In the genomic region with DNA sequence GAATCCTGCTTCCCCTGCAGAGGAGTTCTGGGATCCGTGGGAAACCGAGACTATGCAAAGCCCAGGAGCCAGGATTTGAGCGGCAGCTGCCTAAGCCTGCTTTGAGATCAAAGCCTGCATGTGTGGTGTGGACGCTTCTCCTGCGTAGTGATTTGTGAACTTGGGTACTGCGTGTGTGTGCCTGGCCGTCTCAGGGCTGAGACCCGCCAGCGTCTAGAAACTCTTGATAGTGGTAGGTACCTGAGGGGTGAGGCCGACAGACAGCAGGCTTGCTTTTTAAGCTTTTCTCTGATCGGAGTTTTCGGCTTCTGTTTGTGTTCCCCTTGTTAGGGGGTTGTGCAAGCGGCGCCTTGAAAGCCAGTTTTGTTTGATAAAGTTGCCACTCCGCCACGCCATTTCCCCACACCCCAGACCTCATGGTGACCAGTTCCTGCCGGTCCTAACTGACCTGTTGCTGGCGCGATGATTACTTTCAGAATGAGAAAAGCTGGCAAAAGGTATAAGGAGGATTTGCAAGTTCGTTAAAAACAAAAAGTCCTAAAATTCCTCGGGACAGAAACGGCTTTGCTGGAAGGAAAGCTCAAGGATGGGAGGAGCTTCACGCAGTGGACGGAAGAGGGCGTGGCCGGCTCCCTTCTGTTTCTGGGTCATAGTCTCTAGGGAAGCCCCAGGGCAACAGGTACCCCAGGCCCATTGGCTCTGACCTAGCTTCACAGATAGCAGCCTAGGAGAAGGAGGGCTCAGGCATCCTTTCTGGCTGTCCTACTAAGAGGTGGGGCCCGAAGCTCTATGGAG, we compare ENCODE assay signal across 8 mouse cellular contexts. TPM values are rescaled to one million over a fixed set of nuclear protein-coding genes. Genes with fewer than 3 reads are reported as not detected.
DNase-seq lines count a peak whose midpoint lies in the region; ATAC-seq and TF ChIP-seq lines count a peak whose summit lies in the region.

No protein-coding gene starts in this region.

- no peak overlapping the region for H3K27ac ChIP-seq in forebrain, embryonic 16.5 days (ENCODE audit: low read length)
- H3K27ac ChIP-seq in hindbrain, postnatal 0 days = no peak overlapping the region
- peak overlapping the region; percentile 82 for H3K27ac ChIP-seq in liver, embryonic 14.5 days
- no peak overlapping the region for H3K27ac ChIP-seq in neural tube, embryonic 11.5 days (ENCODE audit: low read depth, low read length)

- no peak for TF ChIP-seq EP300 in liver, embryonic 14.5 days (IDR thresholded peaks at IDR 0.05; ENCODE audit: low read depth)

- H3K36me3 ChIP-seq in forebrain, embryonic 16.5 days (ENCODE audit: control insufficient read depth, insufficient read depth) = no peaks in the 10 kb centered on the region
- H3K36me3 ChIP-seq in hindbrain, postnatal 0 days (ENCODE audit: insufficient read depth, low read length) = no peaks in the 10 kb centered on the region
- H3K36me3 ChIP-seq in liver, embryonic 14.5 days (replicated peaks; ENCODE audit: control insufficient read depth, insufficient read depth, low read depth) = no peaks in the 10 kb centered on the region
- no peaks in the 10 kb centered on the region for H3K36me3 ChIP-seq in neural tube, embryonic 11.5 days (ENCODE audit: control insufficient read depth, insufficient read depth, low read length)

- 2% methylated on average over 27 of the region's 27 CpGs for WGBS in forebrain, embryonic 16.5 days
- WGBS in hindbrain, postnatal 0 days = 3% methylated on average over 27 of the region's 27 CpGs
- 2% methylated on average over 27 of the region's 27 CpGs for WGBS in liver, embryonic 14.5 days (ENCODE audit: insufficient replicate concordance)
- WGBS in neural tube, embryonic 11.5 days = 2% methylated on average over 27 of the region's 27 CpGs

- ATAC-seq in CD4-positive, CD25-positive, alpha-beta regulatory T cell, adult 4 months = peak; percentile 33
- no peak for ATAC-seq in forebrain, embryonic 16.5 days
- no peak for ATAC-seq in hindbrain, postnatal 0 days
- peak; percentile 36; the same call in 1 of the 2 replicates for ATAC-seq in liver, embryonic 14.5 days (ENCODE audit: insufficient read depth)
- no peak for ATAC-seq in neural tube, embryonic 11.5 days (ENCODE audit: insufficient read depth, low FRiP score, low TSS enrichment)

- TF ChIP-seq CTCF in hindbrain, postnatal 0 days (IDR thresholded peaks at IDR 0.05; ENCODE audit: low read depth) = no peak
- TF ChIP-seq CTCF in liver, embryonic 14.5 days (IDR thresholded peaks at IDR 0.05; ENCODE audit: low read depth) = 0 out of 2 replicates have a peak, but pooled peaks have one; percentile 27

- H3K4me3 ChIP-seq in forebrain, embryonic 16.5 days (replicated peaks; ENCODE audit: low read length) = peak overlapping the region; percentile 26
- peak overlapping the region; percentile 33 for H3K4me3 ChIP-seq in hindbrain, postnatal 0 days (ENCODE audit: low read length)
- peak overlapping the region; percentile 65 to 78 for H3K4me3 ChIP-seq in liver, embryonic 14.5 days (ENCODE audit: insufficient read depth in 1 of 2, low read depth in 2 of 2, low read length in 2 of 2)
- peak overlapping the region; percentile 32 for H3K4me3 ChIP-seq in neural tube, embryonic 11.5 days (ENCODE audit: low read depth, low read length)

- H3K4me2 ChIP-seq in forebrain, embryonic 16.5 days (ENCODE audit: low read length) = peak overlapping the region; percentile 67
- H3K4me2 ChIP-seq in hindbrain, postnatal 0 days (ENCODE audit: low read depth, low read length) = peak overlapping the region; percentile 67
- peak overlapping the region; percentile 91 for H3K4me2 ChIP-seq in liver, embryonic 14.5 days (ENCODE audit: low read depth)
- H3K4me2 ChIP-seq in neural tube, embryonic 11.5 days (ENCODE audit: low read depth) = peak overlapping the region; percentile 81

- peak overlapping the region; percentile 28 for H3K9ac ChIP-seq in forebrain, embryonic 16.5 days (replicated peaks; ENCODE audit: low read depth, low read length)
- peak overlapping the region; percentile 33; the same call in 1 of the 2 replicates for H3K9ac ChIP-seq in hindbrain, postnatal 0 days (replicated peaks; ENCODE audit: low read length)
- peak overlapping the region; percentile 88 for H3K9ac ChIP-seq in liver, embryonic 14.5 days (replicated peaks)
- H3K9ac ChIP-seq in neural tube, embryonic 11.5 days (ENCODE audit: low read length) = peak overlapping the region; percentile 45

- peaks cover 20% of the 10 kb centered on the region for H3K4me1 ChIP-seq in forebrain, embryonic 16.5 days (replicated peaks; ENCODE audit: control insufficient read depth, insufficient read depth, low read length)
- peaks cover 12% of the 10 kb centered on the region; the same call in 1 of the 2 replicates for H3K4me1 ChIP-seq in hindbrain, postnatal 0 days (ENCODE audit: insufficient read depth, low read length)
- peaks cover 27 to 33% of the 10 kb centered on the region in 2 experiments for H3K4me1 ChIP-seq in liver, embryonic 14.5 days (replicated peaks; ENCODE audit: control insufficient read depth in 2 of 2, insufficient read depth in 2 of 2, low read length in 1 of 2)
- peaks cover 8% of the 10 kb centered on the region for H3K4me1 ChIP-seq in neural tube, embryonic 11.5 days (ENCODE audit: control insufficient read depth, insufficient read depth, low read length)

- peaks cover 2% of the 10 kb centered on the region; the same call in 1 of the 2 replicates for H3K27me3 ChIP-seq in forebrain, embryonic 16.5 days (replicated peaks; ENCODE audit: control insufficient read depth, insufficient read depth, low read length)
- H3K27me3 ChIP-seq in hindbrain, postnatal 0 days (ENCODE audit: insufficient read depth, low read length) = no peaks in the 10 kb centered on the region
- H3K27me3 ChIP-seq in liver, embryonic 14.5 days (ENCODE audit: control insufficient read depth, insufficient read depth, low read length) = no peaks in the 10 kb centered on the region
- H3K27me3 ChIP-seq in neural tube, embryonic 11.5 days (ENCODE audit: control insufficient read depth, insufficient read depth, low read length) = peaks cover 5% of the 10 kb centered on the region

- peak; percentile 76 for DNase-seq in adrenal gland, postnatal 14 days
- peak; percentile 22 for DNase-seq in hindbrain, postnatal 0 days (ENCODE audit: low spot score)
- peak in 1 of 3 experiments; percentile 49 for DNase-seq in liver, embryonic 14.5 days (ENCODE audit: low read depth in 3 of 3, low spot score in 3 of 3)
- DNase-seq in neural tube, embryonic 11.5 days (ENCODE audit: low spot score) = peak; percentile 49
- peak; percentile 49 to 61 for DNase-seq in urinary bladder, postnatal 36 days (ENCODE audit: low spot score in 2 of 2)
- DNase-seq in layer of hippocampus, adult 11-12 months (ENCODE audit: low spot score) = no peak

- no peaks in the 10 kb centered on the region for H3K9me3 ChIP-seq in forebrain, embryonic 16.5 days (ENCODE audit: control insufficient read depth, low read length)
- no peaks in the 10 kb centered on the region for H3K9me3 ChIP-seq in hindbrain, postnatal 0 days (ENCODE audit: low read length)
- H3K9me3 ChIP-seq in liver, embryonic 14.5 days (ENCODE audit: control insufficient read depth, low read length) = no peaks in the 10 kb centered on the region
- no peaks in the 10 kb centered on the region for H3K9me3 ChIP-seq in neural tube, embryonic 11.5 days (ENCODE audit: control insufficient read depth, low read length)

RNA-seq across cellular contexts. Expression of a gene that starts 0.5 kb away (rescaled TPM):
- 1 to 10 TPM; 2.3 to 3.2 TPM for polyA plus RNA-seq in CD4-positive, CD25-positive, alpha-beta regulatory T cell, adult 4 months (2017; shearing (Covaris generic))
- total RNA-seq in adrenal gland, postnatal 14 days (2021) = 34.6 and 41.1 TPM in 2 replicates
- 34.3 and 34.7 TPM in 2 replicates for polyA plus RNA-seq in forebrain, embryonic 16.5 days (2015; fragmentation: Nextera tagmentation; extraction: Ambion mirVana)
- total RNA-seq in hindbrain, postnatal 0 days (2014; rRNA removed) = 50.1 and 54.2 TPM in 2 replicates
- 35.2 and 36.9 TPM in 2 replicates for polyA plus RNA-seq in hindbrain, postnatal 0 days (2015; fragmentation: Nextera tagmentation; extraction: Ambion mirVana)
- polyA plus RNA-seq in liver, embryonic 14.5 days (2012; rRNA removed) = 9.8 and 10.9 TPM in 2 replicates
- 15.5 and 17.7 TPM in 2 replicates for polyA plus RNA-seq in liver, embryonic 14.5 days (2014; fragmentation: Nextera tagmentation; extraction: Ambion mirVana)
- 41.2 and 43.8 TPM in 2 replicates for polyA plus RNA-seq in neural tube, embryonic 11.5 days (2014; fragmentation: Nextera tagmentation; extraction: Ambion mirVana)

RNA-seq across cellular contexts. Expression of a gene that starts 0.7 kb away (rescaled TPM):
- 100 to 1,000 TPM; 259 to 323 TPM for polyA plus RNA-seq in CD4-positive, CD25-positive, alpha-beta regulatory T cell, adult 4 months (2017; shearing (Covaris generic))
- total RNA-seq in adrenal gland, postnatal 14 days (2021) = 344 and 362 TPM in 2 replicates
- 10.1 and 10.6 TPM in 2 replicates for polyA plus RNA-seq in forebrain, embryonic 16.5 days (2015; fragmentation: Nextera tagmentation; extraction: Ambion mirVana)
- total RNA-seq in hindbrain, postnatal 0 days (2014; rRNA removed) = 5.0 and 9.6 TPM in 2 replicates
- polyA plus RNA-seq in hindbrain, postnatal 0 days (2015; fragmentation: Nextera tagmentation; extraction: Ambion mirVana) = 17.1 and 17.3 TPM in 2 replicates
- polyA plus RNA-seq in liver, embryonic 14.5 days (2012; rRNA removed) = 98.4 and 108 TPM in 2 replicates
- polyA plus RNA-seq in liver, embryonic 14.5 days (2014; fragmentation: Nextera tagmentation; extraction: Ambion mirVana) = 243 and 246 TPM in 2 replicates
- 21.0 and 26.0 TPM in 2 replicates for polyA plus RNA-seq in neural tube, embryonic 11.5 days (2014; fragmentation: Nextera tagmentation; extraction: Ambion mirVana)

RNA-seq across cellular contexts. Expression of a gene that starts 30.9 kb away (rescaled TPM):
- 10 to 100 TPM in 1 of 2 experiments, 1 to 10 TPM in 1; 9.0 to 12.2 TPM for polyA plus RNA-seq in CD4-positive, CD25-positive, alpha-beta regulatory T cell, adult 4 months (2017; shearing (Covaris generic))
- 22.3 and 22.6 TPM in 2 replicates for total RNA-seq in adrenal gland, postnatal 14 days (2021)
- 47.6 and 49.6 TPM in 2 replicates for polyA plus RNA-seq in forebrain, embryonic 16.5 days (2015; fragmentation: Nextera tagmentation; extraction: Ambion mirVana)
- 56.9 and 60.6 TPM in 2 replicates for total RNA-seq in hindbrain, postnatal 0 days (2014; rRNA removed)
- 31.3 and 32.6 TPM in 2 replicates for polyA plus RNA-seq in hindbrain, postnatal 0 days (2015; fragmentation: Nextera tagmentation; extraction: Ambion mirVana)
- 29.9 and 32.5 TPM in 2 replicates for polyA plus RNA-seq in liver, embryonic 14.5 days (2012; rRNA removed)
- polyA plus RNA-seq in liver, embryonic 14.5 days (2014; fragmentation: Nextera tagmentation; extraction: Ambion mirVana) = 36.2 and 43.7 TPM in 2 replicates
- 48.0 and 50.9 TPM in 2 replicates for polyA plus RNA-seq in neural tube, embryonic 11.5 days (2014; fragmentation: Nextera tagmentation; extraction: Ambion mirVana)

RNA-seq across cellular contexts. Expression of a gene that starts 37.4 kb away (rescaled TPM):
- polyA plus RNA-seq in CD4-positive, CD25-positive, alpha-beta regulatory T cell, adult 4 months (2017; shearing (Covaris generic)) = 1 to 10 TPM in 1 of 2 experiments, under 1 TPM in 1; 0.90 to 1.5 TPM
- total RNA-seq in adrenal gland, postnatal 14 days (2021) = 7.1 and 8.4 TPM in 2 replicates
- 0.36 and 1.1 TPM in 2 replicates for polyA plus RNA-seq in forebrain, embryonic 16.5 days (2015; fragmentation: Nextera tagmentation; extraction: Ambion mirVana)
- total RNA-seq in hindbrain, postnatal 0 days (2014; rRNA removed) = 0.16 and 0.97 TPM in 2 replicates
- polyA plus RNA-seq in hindbrain, postnatal 0 days (2015; fragmentation: Nextera tagmentation; extraction: Ambion mirVana) = 0.68 and 1.3 TPM in 2 replicates
- 1.3 and 1.8 TPM in 2 replicates for polyA plus RNA-seq in liver, embryonic 14.5 days (2012; rRNA removed)
- 1.4 and 2.0 TPM in 2 replicates for polyA plus RNA-seq in liver, embryonic 14.5 days (2014; fragmentation: Nextera tagmentation; extraction: Ambion mirVana)
- polyA plus RNA-seq in neural tube, embryonic 11.5 days (2014; fragmentation: Nextera tagmentation; extraction: Ambion mirVana) = 2.1 and 2.4 TPM in 2 replicates

RNA-seq across cellular contexts. Expression of a gene that starts 53.4 kb away (rescaled TPM):
- polyA plus RNA-seq in CD4-positive, CD25-positive, alpha-beta regulatory T cell, adult 4 months (2017; shearing (Covaris generic)) = 10 to 100 TPM; 11.4 to 14.4 TPM
- total RNA-seq in adrenal gland, postnatal 14 days (2021) = 6.6 and 7.1 TPM in 2 replicates
- 107 and 114 TPM in 2 replicates for polyA plus RNA-seq in forebrain, embryonic 16.5 days (2015; fragmentation: Nextera tagmentation; extraction: Ambion mirVana)
- 36.2 and 39.2 TPM in 2 replicates for total RNA-seq in hindbrain, postnatal 0 days (2014; rRNA removed)
- polyA plus RNA-seq in hindbrain, postnatal 0 days (2015; fragmentation: Nextera tagmentation; extraction: Ambion mirVana) = 91.9 and 104 TPM in 2 replicates
- polyA plus RNA-seq in liver, embryonic 14.5 days (2012; rRNA removed) = 3.5 and 3.7 TPM in 2 replicates
- polyA plus RNA-seq in liver, embryonic 14.5 days (2014; fragmentation: Nextera tagmentation; extraction: Ambion mirVana) = 1.9 and 2.7 TPM in 2 replicates
- 33.9 and 38.1 TPM in 2 replicates for polyA plus RNA-seq in neural tube, embryonic 11.5 days (2014; fragmentation: Nextera tagmentation; extraction: Ambion mirVana)

Comparison
In these comparisons a context has a peak if more than half of its experiments do, and no peak if none do; other contexts are left out.
1. ATAC-seq: peak in CD4-positive, CD25-positive, alpha-beta regulatory T cell, adult 4 months (single experiment) and liver, embryonic 14.5 days (single experiment); none in forebrain, embryonic 16.5 days (single experiment), hindbrain, postnatal 0 days (single experiment) and neural tube, embryonic 11.5 days (single experiment).
2. H3K9ac ChIP-seq: peak in every context shown above with its lines; median percentile 88 in liver, embryonic 14.5 days; 45 in neural tube, embryonic 11.5 days; 33 in hindbrain, postnatal 0 days; 28 in forebrain, embryonic 16.5 days.
3. Peak in every context shown above with its lines, with median percentiles within 50 percentile points of each other: H3K4me2 ChIP-seq and H3K4me3 ChIP-seq.